Mouse (Mus musculus) adrenal gland, postnatal 4 days (tissue): ENCODE measurements around the gene Rhod. TPM values are rescaled to one million over a fixed set of nuclear protein-coding genes. Genes with fewer than 3 reads are reported as not detected.
"Not testable (repeated sequence)": the region's sequence is repeated elsewhere in the genome, so short reads cannot be mapped to it uniquely, and the experiment has no call there.

Experiments used
- DNase-seq, 2 experiments: peaks; one replicate each; pipeline ENCODE4 v3.0.0; 2021 to 2022; ENCODE audit warnings: low spot score in 2 of 2, mixed read lengths in 2 of 2
- long read RNA-seq, 2 experiments: library from polyadenylated mRNA; stranded (forward); transcript quantifications; one replicate each; pipeline ENCODE4 v2.0.0; 2021
- total RNA-seq, 2 experiments: library from RNA; stranded (reverse); gene quantifications; 2 replicates each; pipeline ENCODE4 v1.2.3; 2021

Rhod gene
- total RNA-seq: 10 to 100 TPM; 18.0 to 19.7 TPM
- long read RNA-seq, experiment 1, transcript Rhod-201 (5 exons, 1,344 nt): major isoform, 12 of 17 reads
- long read RNA-seq, experiment 1, partial matches to known transcripts: 1 of 17 reads
- long read RNA-seq, experiment 1, other reads (novel, unspliced or antisense): 3 of 17 reads
- long read RNA-seq, experiment 2, transcript Rhod-201 (5 exons, 1,344 nt): major isoform, 10 of 16 reads
- long read RNA-seq, experiment 2, partial matches to known transcripts: 0 of 16 reads
- long read RNA-seq, experiment 2, other reads (novel, unspliced or antisense): 3 of 16 reads

DNA sequence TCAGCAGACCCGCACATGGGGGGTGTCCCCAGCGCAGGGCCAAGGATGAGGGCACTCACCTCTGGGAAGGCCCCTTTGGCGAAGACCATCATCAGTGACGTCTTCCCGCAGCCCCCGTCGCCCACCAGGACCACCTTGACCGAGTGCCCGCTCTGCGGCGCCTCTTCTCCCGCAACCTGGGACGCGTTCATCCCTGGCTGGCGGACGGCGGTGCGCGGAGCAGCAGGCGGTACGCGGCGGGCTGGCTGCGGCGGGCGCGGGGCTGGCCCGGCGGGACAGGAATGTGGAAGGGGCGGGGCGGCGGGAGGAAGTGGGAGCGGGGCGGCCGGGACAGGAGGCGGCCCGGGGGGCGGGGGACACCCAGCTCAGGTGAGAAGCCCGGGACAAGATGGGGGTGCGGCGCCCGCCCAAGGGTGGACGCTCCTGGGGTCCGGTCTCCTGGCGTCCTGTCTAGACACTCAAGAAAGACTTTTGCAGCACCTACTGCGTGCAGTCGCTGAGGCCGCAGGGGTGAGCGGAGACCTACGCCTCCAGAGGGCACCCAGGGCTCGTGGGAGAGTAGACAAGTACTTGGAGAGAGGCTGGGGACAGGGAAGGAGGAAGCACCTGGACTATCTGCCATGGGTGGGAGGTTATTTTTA lies at the start of gene Rhod:
Gene Rhod, minus strand, starts transcription at position 272 of the 641 bp plus-strand sequence.
- peak; percentile 45 to 57 for DNase-seq

DNA sequence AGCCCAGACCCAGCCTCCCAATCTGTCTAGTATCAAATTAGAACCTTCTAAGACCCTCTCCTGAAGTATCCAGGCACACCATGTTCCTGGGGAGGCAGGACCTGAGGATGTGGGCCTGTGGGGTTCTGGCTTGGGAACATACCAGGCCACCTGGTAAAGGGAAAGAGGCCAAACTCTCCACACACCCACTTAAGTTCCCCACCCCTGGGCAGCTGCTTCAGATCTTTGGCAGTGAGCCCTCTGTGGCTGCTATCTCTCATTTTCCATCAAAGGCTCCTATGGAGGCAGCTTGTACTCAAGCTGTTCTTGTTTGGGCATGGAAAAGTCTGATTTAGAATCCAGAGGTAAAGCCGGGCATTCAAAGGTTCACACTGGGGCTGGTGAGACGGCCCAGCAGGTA lies 48.6 kb upstream of the Rhod start:
- no peak for DNase-seq

DNA sequence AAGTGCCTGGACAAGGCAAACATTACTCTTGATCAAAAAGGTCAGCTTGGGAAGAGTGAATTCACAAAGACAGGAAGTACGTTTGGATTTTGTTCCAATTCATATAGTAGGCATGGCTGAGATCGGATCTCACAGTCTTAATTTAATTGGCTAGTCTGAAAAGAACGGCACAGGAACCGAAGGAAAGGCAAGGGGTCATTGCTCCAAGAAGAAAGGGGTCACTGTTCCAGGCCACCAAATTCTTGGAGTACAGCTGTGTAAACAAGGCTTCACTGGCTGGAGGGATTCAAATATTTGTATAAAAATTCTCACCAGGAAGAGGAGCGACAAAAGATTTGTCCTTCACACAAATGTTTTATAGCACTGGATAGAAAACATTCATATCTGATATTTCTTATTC lies 45.8 kb upstream of the Rhod start:
- no peak for DNase-seq

DNA sequence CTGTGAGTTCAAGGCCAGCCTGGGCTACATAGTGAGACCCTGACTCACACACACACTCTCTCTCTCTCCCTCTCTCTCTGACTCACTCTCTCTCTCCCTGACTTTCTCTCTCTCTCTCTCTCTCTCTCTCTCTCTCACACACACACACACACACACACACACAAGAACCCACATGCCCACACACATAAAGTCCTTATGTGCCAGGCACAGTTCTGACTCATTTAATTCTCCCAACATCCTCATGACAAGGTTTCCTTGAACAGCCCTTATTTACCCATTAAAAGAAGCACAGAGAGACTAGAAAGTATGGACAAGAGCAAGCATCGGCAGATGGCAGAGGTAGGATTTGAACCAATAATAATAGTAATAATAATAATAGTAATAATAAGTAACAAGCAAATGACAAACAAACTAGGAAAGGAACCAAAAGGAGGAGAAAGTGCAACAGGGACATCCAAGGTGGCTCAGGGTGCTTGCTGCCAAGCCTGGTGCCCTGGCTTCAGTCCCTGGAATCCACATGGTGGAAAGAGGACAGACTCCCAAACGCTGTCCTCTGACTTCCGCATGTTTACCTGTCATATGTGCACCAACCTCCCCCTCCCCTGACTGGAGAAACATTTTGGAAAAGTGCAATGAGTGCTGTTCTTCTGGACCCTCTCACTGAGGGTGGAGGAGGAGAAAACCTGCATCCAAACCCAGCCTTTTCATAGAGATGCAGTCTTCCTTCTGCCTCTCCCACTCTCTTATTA lies 43.1 kb upstream of the Rhod start:
- DNase-seq: no peak

DNA sequence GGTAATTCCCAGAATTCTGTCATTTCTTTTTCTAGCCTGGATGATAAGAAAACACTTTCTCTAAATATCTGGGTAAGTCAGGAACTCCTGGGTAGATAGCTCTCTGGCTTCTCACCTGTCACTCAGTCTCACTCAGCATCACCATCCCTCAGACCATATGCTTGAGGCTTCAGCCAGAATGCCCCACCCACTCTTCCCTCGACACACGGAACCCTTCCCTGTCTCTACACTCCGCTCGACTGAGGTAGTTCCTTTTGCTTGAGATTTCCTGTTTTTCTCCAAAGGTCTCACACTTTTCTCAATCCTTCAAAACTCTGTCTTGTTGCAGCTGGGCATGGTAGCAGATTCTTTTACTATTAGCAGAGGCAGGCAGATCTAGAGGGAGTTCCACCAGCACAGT lies 42.1 kb upstream of the Rhod start:
- no peak for DNase-seq

DNA sequence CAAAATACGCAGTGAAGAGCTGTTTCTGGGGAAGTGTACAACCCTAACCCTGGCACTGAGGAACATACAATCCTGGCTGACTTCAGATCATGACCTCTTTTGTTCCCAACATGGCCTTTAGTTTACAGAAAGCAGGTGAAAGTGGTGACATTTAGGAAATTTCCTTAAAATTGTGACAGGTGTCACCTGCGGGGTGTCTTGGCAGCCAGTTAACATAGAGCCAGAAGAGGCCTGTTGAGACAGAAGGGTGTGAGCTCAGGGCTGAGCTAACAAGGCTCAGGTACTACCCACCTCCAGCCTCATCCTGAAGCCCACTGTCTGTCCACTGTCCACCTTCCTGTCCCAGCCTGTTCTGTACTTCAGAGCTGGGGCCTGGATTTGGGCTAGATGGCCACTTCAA lies 40.8 kb upstream of the Rhod start:
- no peak for DNase-seq

DNA sequence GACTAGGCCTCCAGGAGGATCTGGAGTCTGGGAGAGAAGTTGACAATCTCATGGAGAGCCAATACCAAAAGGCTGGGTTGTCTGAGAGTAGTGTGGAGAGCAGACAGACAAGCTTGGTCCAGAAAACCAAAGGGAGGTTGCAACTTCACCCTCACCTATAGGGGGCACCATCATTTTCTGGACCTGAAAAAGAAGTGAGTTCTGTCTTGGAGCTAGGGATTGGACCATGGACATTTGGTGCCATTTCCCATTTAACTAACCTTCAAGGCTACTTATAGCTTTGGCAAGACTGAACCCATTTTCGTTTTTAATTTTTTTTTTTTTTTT lies 38.9 kb upstream of the Rhod start:
- no peak for DNase-seq

DNA sequence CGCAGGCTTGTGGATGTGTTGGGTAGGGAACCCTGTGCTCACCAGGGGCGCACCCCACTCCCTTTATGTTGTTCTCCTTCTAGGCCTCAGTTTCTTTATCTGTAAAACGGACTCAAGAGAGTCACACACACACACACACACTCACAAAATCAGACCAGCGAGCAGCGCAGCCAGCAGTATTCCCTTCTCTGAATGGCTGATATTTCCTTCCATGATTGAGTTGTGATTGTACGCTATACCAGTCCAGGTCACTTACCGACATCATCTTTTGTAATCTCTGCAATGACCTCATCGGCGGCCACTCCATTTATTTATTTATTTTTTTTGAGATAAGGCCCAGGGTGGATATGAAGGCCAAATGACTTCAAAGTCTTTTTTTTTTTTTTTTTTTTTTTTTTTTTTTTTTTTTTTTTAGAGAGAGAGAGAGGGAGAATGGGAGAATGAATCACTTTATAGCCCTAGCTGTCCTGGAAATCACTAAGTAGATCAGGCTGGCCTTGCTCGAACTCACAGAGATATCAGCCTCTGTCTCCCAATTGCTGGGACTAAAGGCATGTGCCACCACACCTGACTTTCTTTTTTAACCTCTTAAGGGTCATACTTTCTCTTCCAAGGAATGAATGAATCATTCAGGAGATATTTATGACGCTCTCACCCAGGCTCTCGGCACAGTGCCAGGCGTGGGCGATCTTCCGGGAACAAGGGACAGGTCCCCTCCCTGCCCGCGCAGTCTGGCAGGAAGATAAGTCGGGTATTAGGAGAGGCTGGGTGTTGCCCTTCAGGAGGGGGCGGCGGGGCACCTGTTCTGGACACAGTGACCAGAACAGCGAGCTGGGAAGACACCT lies 38.3 kb upstream of the Rhod start, which contains the start of gene Syt12:
Gene Syt12, minus strand, starts transcription at position 103 of the 845 bp plus-strand sequence.
- DNase-seq: peak in 1 of 2 experiments; percentile 52

DNA sequence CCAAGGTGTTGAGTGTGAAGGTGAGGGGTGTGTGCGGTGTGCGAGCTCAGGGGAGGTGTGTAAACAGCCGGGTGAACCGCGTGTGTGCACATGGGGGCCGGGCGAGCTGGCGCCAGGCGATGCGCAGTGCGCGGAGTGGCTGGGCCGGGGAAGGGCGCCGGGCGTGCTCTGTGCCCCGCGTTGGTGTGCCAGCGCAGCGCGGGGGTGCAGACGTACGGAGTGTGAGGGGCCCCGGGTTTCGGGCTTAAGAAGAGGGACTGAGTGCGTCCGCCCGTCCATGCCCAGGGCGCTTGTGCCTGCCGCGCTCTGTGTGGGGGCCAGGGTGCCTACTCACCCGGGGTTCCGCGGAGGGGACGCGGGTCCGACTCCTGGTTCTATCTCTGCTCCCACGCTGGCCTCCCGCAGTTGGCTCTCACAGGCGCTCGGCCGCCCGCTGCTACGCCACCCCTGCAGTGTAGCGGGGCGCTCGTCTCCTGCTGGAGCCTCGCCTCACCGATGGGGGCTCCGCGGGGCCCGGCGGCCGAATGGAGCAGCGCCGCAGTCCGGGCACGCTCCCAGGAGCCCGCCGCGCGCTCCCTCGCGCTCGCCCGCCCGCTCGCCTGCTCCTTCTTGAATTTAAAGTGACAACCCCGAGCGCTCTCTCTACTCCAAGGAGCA lies 37.5 kb upstream of the Rhod start:
- peak in 1 of 2 experiments; percentile 22 for DNase-seq

DNA sequence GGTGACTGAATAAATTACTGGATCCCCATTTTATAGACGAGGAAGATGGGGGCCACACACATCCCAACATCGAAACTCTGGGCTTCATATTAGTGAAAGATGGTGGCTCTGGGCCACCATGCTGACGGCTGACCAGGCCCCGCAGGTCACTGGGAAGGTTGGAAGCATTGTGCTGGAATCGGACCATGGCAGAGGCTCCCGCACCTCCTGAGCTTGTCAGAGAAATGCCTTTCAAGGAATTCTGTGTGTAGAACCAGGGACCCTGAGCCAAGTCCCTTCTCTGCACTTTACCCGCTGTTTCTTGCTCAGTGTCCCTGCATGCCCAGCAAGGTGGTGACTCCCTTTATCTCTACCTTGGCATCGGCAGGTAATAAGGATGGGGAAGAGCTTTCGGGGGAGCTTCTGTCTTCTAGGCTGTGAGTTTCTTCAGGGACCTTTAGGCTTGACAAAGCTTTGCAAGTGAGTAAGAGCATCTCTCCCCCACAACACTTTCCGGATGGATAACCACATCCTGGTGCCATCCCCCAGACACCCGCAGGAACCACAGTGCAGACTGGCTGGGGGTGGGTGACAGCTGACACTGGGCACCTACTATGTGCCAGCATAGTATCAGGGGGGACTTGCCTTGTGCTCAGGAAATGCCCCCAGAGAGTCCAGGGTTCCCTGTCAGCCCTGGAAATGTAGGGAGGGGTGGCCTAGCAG lies 36.1 kb upstream of the Rhod start:
- DNase-seq: no peak

DNA sequence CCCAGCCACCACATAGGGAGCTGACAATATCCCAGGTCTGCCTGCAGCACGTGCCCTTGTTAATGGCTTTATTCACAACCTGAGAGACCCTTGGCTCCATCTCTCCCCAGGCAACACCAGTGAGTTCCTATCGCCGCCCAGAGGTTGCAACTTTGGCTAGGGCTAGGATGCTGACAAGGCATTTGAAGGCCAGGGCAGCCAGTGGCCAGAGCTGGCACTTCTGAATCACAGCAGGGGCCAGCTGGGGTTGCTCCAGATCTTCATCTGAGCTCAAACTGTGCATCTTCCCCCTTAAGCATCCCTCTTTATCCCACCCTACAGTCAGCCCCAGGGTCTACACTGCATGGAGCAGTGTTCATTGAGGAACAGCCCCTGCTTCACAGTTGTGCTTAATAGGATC lies 35.5 kb upstream of the Rhod start:
- DNase-seq: no peak

DNA sequence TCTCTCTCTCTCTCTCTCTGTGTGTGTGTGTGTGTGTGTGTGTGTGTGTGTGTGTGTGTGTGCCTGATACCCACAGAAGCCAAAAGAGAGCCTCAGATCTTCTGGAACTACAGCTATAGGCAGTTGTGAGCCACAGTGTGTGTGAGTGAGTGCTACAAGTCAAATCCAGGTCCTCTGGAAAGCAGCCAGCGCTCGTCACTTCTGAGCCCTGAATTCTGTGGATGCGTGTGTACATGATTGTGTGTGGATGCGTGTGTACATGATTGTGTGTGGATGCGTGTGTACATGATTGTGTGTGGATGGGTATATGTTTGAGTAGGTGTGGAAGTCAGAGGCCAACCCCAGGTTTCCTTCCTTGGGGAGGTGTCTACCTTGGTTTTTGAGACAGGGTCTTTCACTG lies 34.3 kb upstream of the Rhod start:
- DNase-seq: no peak

DNA sequence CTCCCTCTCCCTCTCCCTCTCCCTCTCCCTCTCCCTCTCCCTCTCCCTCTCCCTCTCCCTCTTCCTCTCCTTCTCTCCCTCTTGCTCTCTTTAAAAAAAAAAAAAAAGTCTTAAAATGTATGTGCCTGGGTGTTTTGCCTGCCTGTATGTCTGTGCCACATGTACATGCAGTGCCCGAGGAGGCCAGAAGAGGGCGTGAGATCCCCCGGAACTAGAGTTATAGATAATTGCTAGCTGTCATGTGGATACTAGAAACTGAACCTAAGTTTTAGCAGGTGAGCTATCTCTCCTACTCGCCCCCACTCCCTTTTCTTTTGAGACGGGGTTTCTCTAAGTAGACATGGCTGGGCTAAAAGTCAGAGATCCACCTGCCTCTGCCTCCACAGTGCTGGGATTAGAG lies 29.1 kb upstream of the Rhod start:
- no peak for DNase-seq

DNA sequence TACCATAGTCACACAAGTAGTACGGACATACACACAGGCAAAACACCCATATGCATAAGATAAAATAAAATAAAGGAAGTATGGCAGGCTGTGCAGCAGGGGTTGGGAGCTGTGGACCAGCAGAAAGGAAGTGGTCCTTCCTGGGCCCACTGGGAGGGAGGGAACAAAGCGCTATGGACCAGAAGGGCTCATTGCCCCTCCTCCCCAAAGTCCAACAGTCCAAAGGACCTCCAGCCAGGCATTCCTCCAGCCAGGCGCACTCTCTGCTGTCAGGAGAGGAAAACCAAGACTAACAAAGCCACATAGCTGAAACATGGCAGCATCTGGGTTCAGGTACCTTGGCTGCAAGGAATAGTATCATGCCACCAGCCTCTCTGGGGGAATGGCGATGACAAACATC lies 25.4 kb upstream of the Rhod start:
- no peak for DNase-seq

DNA sequence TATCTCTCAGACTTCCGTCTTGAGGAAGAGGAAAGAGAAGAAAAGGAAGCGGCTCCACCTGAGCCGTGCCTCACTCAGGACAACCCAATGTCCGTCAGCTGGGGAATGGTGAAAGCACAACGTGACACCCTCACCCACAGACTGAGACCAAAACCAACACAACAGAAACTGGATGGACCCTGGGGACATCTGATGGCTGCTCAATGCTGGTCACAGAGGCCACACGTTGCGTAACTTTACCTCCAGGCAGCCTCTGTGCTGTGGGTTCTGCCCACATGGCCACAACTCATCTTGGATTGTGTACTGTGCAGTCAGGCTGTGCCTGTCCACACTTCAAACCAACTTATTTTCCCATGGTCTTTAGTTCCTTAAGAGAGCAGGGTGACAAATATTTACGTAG lies 22.7 kb upstream of the Rhod start:
- no peak for DNase-seq

DNA sequence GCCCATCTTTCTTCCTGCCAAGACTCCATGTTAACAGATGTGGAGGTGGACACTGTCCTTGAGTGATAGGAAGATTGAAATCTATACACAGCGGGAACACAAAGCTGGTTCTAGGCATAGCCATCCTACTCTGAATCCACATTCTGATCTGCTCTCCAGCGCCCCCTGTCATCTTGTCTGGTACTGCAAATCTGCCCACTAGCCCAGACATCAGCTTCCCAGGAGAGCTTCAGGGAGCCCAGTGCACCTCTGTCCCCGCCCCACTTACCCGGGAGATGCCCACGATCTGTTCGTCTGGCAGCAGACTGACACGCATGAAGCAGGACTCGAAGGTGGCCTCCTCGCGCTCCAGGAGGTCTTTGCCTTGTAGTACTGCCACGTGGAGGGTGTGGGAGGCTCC lies 17.0 kb upstream of the Rhod start:
- peak; percentile 36 to 45 for DNase-seq

DNA sequence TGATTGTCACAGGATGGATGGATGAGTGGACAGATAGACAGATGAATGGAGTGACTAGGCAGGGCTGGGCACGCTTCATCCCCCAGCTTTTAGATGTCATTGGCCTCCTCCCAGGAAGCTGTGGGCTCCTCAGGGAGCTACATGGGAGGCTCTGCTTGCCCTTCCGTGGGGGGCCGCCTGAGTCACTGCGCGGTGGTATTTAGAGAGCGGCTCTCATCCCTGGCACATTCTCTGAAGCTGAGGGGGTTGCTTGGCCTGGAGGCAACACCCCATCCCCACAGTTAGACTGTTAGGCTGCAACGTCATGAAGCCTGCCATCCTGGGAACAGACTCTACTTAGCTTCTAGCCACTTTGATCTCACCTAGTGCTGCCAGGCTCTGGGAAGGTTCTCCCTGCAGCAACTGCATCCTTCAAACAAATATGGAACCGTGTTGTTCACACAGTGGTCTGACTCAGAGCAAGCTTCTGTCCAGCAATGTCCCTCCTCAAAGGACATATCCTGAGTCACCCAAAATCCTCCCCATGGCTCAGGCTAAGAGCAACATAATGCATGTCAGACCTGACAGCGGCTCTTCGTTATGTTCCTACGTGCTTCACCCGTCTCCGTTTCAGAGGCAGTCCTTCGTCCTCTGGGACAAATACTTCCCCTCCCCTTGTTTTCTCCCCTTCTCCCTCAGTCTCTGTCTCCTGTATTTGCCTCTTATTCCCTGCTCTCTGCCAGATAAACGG lies 16.0 kb upstream of the Rhod start:
- no peak for DNase-seq

DNA sequence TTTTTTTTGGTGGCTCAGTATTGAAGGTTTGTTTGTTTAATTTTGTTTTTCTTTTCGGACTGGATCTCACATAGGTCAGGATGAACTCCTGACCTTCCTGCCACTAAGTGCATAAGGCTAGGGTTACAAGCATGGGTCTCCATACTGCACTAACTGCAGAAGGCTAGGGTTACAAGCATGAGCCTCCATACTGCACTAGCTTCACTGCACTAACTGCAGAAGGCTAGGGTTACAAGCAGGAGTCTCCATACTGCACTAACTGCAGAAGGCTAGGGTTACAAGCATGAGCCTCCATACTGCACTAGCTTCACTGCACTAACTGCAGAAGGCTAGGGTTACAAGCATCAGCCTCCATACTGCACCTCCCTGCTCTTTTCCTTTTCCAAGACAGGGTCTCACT lies 14.8 kb upstream of the Rhod start:
- DNase-seq: not testable (repeated sequence)

DNA sequence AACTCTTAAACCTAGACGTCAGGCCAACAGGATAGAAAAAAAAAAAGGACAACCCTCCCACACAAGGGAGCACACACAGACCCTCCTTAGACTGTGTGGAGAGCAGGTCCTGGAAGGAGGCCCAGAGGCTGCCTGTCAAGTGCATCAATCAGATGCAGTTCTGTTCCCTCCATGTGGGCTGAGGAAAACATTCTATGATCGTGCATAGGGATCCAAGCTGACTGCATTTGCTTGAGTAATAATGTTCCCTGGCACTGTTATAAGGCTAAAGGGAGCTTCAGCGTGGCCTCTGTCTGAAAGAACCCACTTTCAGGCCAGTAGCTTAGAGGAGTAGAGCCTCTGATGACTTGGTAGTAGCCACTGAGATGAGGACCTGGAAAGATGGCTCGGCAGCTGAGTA lies 13.3 kb upstream of the Rhod start:
- no peak for DNase-seq

DNA sequence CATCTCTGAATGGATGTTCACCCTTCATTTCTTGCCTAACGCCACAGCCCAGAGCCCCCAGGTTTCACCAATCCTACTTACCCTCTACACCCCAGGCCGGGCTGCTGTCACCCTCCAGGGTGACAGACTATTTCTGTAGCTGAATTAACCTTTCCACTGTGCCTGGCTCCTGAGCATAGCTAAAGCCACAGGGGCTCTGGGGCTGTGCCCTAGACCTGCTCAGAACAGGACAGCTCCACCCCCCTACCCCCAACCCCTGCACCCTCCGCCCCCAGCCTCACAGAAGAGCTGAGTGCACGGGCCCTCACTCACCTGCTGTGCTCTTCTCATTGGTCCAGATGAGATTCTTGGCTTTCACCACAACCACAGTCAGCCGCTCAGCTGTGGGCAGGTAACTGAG lies 12.7 kb upstream of the Rhod start:
- no peak for DNase-seq
